Mouse (Mus musculus) midbrain, embryonic 10.5 days (tissue): ENCODE measurements at regions not wholly inside any gene's neighbourhood (a gene's known extent, or its start where the extent isn't known, plus 50 kb on each side); places are given as distances from the start of the nearest gene placed in this dataset.

Experiments used
- DNase-seq: peaks from one replicate; pipeline ENCODE4 v3.0.0-alpha.2; 2017; ENCODE audit warnings: low spot score
- H3K27ac ChIP-seq: fragments of 300-500 bp; sonication (generic); replicated peaks from 2 replicates; pipeline ENCODE4 v1.5.1; 2016; ENCODE audit warnings: mild to moderate bottlenecking
- H3K27me3 ChIP-seq: fragments of 300-500 bp; sonication (generic); 2 replicates; pipeline ENCODE4 v1.6.1; 2016; ENCODE audit warnings: low read depth, mild to moderate bottlenecking; ENCODE audit not compliant: poor library complexity, severe bottlenecking
- H3K36me3 ChIP-seq: fragments of 300-500 bp; sonication (generic); 2 replicates; pipeline ENCODE4 v1.6.1; 2016; ENCODE audit warnings: mild to moderate bottlenecking, moderate library complexity
- H3K4me1 ChIP-seq: fragments of 300-500 bp; sonication (generic); 2 replicates; pipeline ENCODE4 v1.6.1; 2016
- H3K4me3 ChIP-seq: fragments of 300-500 bp; sonication (generic); 2 replicates; pipeline ENCODE4 v1.5.1; 2016; ENCODE audit warnings: mild to moderate bottlenecking, moderate library complexity
- H3K9me3 ChIP-seq: fragments of 300-500 bp; sonication (generic); replicated peaks from 2 replicates; pipeline ENCODE4 v1.6.1; 2016; ENCODE audit warnings: mild to moderate bottlenecking
- WGBS: fragments of 180-500 bp; shearing (Covaris S2); methylation state at CpG from one replicate; pipeline ENCODE4 v1.1.7; 2016; 5-methylcytosine and 5-hydroxymethylcytosine counted together

GRCm38 (mm10) chr11:31461348-31461747, 91.5 kb upstream of the Stc2 start:
- peak; percentile 5 for DNase-seq
- no peaks in the 10 kb centered on the region for H3K27me3 ChIP-seq
- WGBS, result 67% methylated on average over 3 of the region's 3 CpGs
- no peak overlapping the region for H3K27ac ChIP-seq
- no peaks in the 10 kb centered on the region for H3K36me3 ChIP-seq
- H3K4me3 ChIP-seq, result no peak overlapping the region
- H3K9me3 ChIP-seq, result no peaks in the 10 kb centered on the region
- H3K4me1 ChIP-seq, result no peaks in the 10 kb centered on the region

GRCm38 (mm10) chr11:31427374-31427773, 57.5 kb upstream of the Stc2 start:
- Histone ChIP-seq H3K4me3 (no peak overlapping the region), H3K4me1 (no peaks in the 10 kb centered on the region), H3K9me3 (peaks cover 7% of the 10 kb centered on the region; the same call in 1 of the 2 replicates), H3K36me3 (no peaks in the 10 kb centered on the region), H3K27ac (no peak overlapping the region), H3K27me3 (no peaks in the 10 kb centered on the region)
- DNase-seq, result no peak
- WGBS, result 90% methylated on average over 2 of the region's 2 CpGs
